Mouse (Mus musculus) hindbrain, embryonic 14.5 days (tissue): ENCODE measurements at regions not wholly inside any gene's neighbourhood (a gene's known extent, or its start where the extent isn't known, plus 50 kb on each side); places are given as distances from the start of the nearest gene placed in this dataset.
A peak's percentile ranks its signal among the peaks of the same experiment; 100 is the strongest.

Source experiments
- ATAC-seq: fragments of 200-750 bp; cut with Nextera tagmentation; 2 replicates; pipeline ENCODE4 v1.8.0; 2017; ENCODE audit warnings: moderate number of reproducible peaks, mild to moderate bottlenecking, moderate TSS enrichment, moderate library complexity; ENCODE audit not compliant: low FRiP score
- DNase-seq: peaks from one replicate; pipeline ENCODE4 v3.0.0-alpha.2; 2015; ENCODE audit warnings: low spot score
- H3K27ac ChIP-seq: fragments of 300-500 bp; sonication (generic); 2 replicates; pipeline ENCODE4 v1.5.1; 2014; ENCODE audit warnings: mild to moderate bottlenecking, moderate library complexity
- H3K27me3 ChIP-seq: fragments of 300-500 bp; sonication (generic); 2 replicates; pipeline ENCODE4 v1.6.1; 2014; ENCODE audit warnings: mild to moderate bottlenecking, low read length, mixed read lengths; ENCODE audit not compliant: control insufficient read depth, insufficient read depth
- H3K36me3 ChIP-seq: fragments of 300-500 bp; sonication (generic); replicated peaks from 2 replicates; pipeline ENCODE4 v1.6.1; 2014; ENCODE audit not compliant: control insufficient read depth, insufficient read depth
- H3K4me1 ChIP-seq: fragments of 300-500 bp; sonication (generic); replicated peaks from 2 replicates; pipeline ENCODE4 v1.6.1; 2014; ENCODE audit warnings: antibody characterized with exemption, low read length, mixed read lengths; ENCODE audit not compliant: control insufficient read depth, insufficient read depth
- H3K4me2 ChIP-seq: fragments of 300-500 bp; sonication (generic); replicated peaks from 2 replicates; pipeline ENCODE4 v1.6.1; 2014; ENCODE audit warnings: mild to moderate bottlenecking, moderate library complexity
- H3K4me3 ChIP-seq: fragments of 300-500 bp; sonication (generic); replicated peaks from 2 replicates; pipeline ENCODE4 v1.5.1; 2014; ENCODE audit warnings: mild to moderate bottlenecking, low read length
- H3K9ac ChIP-seq: fragments of 300-500 bp; sonication (generic); 2 replicates; pipeline ENCODE4 v1.6.1; 2014
- H3K9me3 ChIP-seq: fragments of 300-500 bp; sonication (generic); 2 replicates; pipeline ENCODE4 v1.6.1; 2016; ENCODE audit warnings: low read length; ENCODE audit not compliant: control insufficient read depth
- WGBS: fragments of 180-500 bp; shearing (Covaris S2); extraction: QIAGEN DNeasy Blood & Tissue Kit; methylation state at CpG from one replicate; pipeline ENCODE4 v1.1.7; 2014; 5-methylcytosine and 5-hydroxymethylcytosine counted together

GRCm38 (mm10) chr8:86342016-86342684 lies 238.3 kb downstream of the Abcc12 start:
- Histone ChIP-seq H3K27me3 (no peaks in the 10 kb centered on the region), H3K36me3 (no peaks in the 10 kb centered on the region), H3K27ac (peak overlapping the region; percentile 49; the same call in 1 of the 2 replicates), H3K4me1 (peaks cover 25% of the 10 kb centered on the region), H3K9ac (no peak overlapping the region), H3K4me3 (no peak overlapping the region), H3K9me3 (no peaks in the 10 kb centered on the region), H3K4me2 (no peak overlapping the region)
- ATAC-seq: no peak
- 62% methylated on average over 8 of the region's 8 CpGs for WGBS
- DNase-seq: no peak

GRCm38 (mm10) chr8:86338574-86339264 lies 241.8 kb downstream of the Abcc12 start:
- Histone ChIP-seq H3K27me3 (no peaks in the 10 kb centered on the region), H3K4me1 (peaks cover 27% of the 10 kb centered on the region), H3K4me3 (no peak overlapping the region), H3K9me3 (no peaks in the 10 kb centered on the region), H3K4me2 (no peak overlapping the region), H3K36me3 (no peaks in the 10 kb centered on the region), H3K27ac (peak overlapping the region; percentile 57), H3K9ac (no peak overlapping the region)
- WGBS: 69% methylated on average over 18 of the region's 18 CpGs
- no peak for DNase-seq
- no peak for ATAC-seq

- no peak for ATAC-seq
- no peak for DNase-seq
- Histone ChIP-seq H3K27ac (no peak overlapping the region), H3K9ac (no peak overlapping the region), H3K4me3 (no peak overlapping the region), H3K9me3 (no peaks in the 10 kb centered on the region), H3K4me2 (no peak overlapping the region), H3K4me1 (peaks cover 18% of the 10 kb centered on the region), H3K27me3 (no peaks in the 10 kb centered on the region), H3K36me3 (no peaks in the 10 kb centered on the region)
- 68% methylated on average over 6 of the region's 6 CpGs for WGBS
These were observed 249.1 kb downstream of the Abcc12 start for GRCm38 (mm10) chr8:86331383-86331782.

- Histone ChIP-seq H3K4me3 (no peak overlapping the region), H3K4me1 (peaks cover 26% of the 10 kb centered on the region), H3K27me3 (no peaks in the 10 kb centered on the region), H3K4me2 (no peak overlapping the region), H3K9me3 (no peaks in the 10 kb centered on the region), H3K9ac (no peak overlapping the region), H3K36me3 (no peaks in the 10 kb centered on the region), H3K27ac (peak overlapping the region; percentile 6; the same call in 1 of the 2 replicates)
- ATAC-seq (peak; percentile 51; the same call in 1 of the 2 replicates), DNase-seq (no peak)
- 16% methylated on average over 7 of the region's 7 CpGs for WGBS
These were observed 251.9 kb downstream of the Abcc12 start for GRCm38 (mm10) chr8:86328626-86329025.

GRCm38 (mm10) chr8:86327982-86328381 lies 252.5 kb downstream of the Abcc12 start:
- Histone ChIP-seq H3K4me3 (no peak overlapping the region), H3K36me3 (no peaks in the 10 kb centered on the region), H3K27me3 (no peaks in the 10 kb centered on the region), H3K4me2 (no peak overlapping the region), H3K9me3 (no peaks in the 10 kb centered on the region), H3K27ac (peak overlapping the region; percentile 20; the same call in 1 of the 2 replicates), H3K4me1 (peaks cover 25% of the 10 kb centered on the region), H3K9ac (no peak overlapping the region)
- ATAC-seq (no peak), DNase-seq (no peak)
- 56% methylated on average over 3 of the region's 3 CpGs for WGBS

GRCm38 (mm10) chr8:86325040-86325439 lies 255.4 kb downstream of the Abcc12 start:
- peaks cover 22% of the 10 kb centered on the region for H3K4me1 ChIP-seq
- WGBS: 54% methylated on average over 7 of the region's 7 CpGs
- no peak overlapping the region for H3K4me3 ChIP-seq
- ATAC-seq (peak; percentile 25; the same call in 1 of the 2 replicates), DNase-seq (no peak)
- no peaks in the 10 kb centered on the region for H3K36me3 ChIP-seq
- 0 out of 2 replicates have a peak overlapping the region, but pooled peaks have one; percentile 16 for H3K9ac ChIP-seq
- no peaks in the 10 kb centered on the region for H3K9me3 ChIP-seq
- H3K27ac ChIP-seq: peak overlapping the region; percentile 78
- H3K4me2 ChIP-seq: no peak overlapping the region
- no peaks in the 10 kb centered on the region for H3K27me3 ChIP-seq

GRCm38 (mm10) chr8:86324542-86324941 lies 255.9 kb downstream of the Abcc12 start:
- peaks cover 22% of the 10 kb centered on the region for H3K4me1 ChIP-seq
- no peaks in the 10 kb centered on the region for H3K27me3 ChIP-seq
- no peak overlapping the region for H3K9ac ChIP-seq
- no peaks in the 10 kb centered on the region for H3K9me3 ChIP-seq
- no peak for ATAC-seq
- no peak overlapping the region for H3K4me2 ChIP-seq
- H3K36me3 ChIP-seq: no peaks in the 10 kb centered on the region
- no peak for DNase-seq
- 45% methylated on average over 4 of the region's 4 CpGs for WGBS
- H3K4me3 ChIP-seq: no peak overlapping the region
- H3K27ac ChIP-seq: peak overlapping the region; percentile 78

- ATAC-seq (no peak), DNase-seq (no peak)
- Histone ChIP-seq H3K4me2 (no peak overlapping the region), H3K4me1 (peaks cover 17% of the 10 kb centered on the region), H3K27ac (no peak overlapping the region; the same call in 1 of the 2 replicates), H3K9me3 (no peaks in the 10 kb centered on the region), H3K4me3 (no peak overlapping the region), H3K27me3 (no peaks in the 10 kb centered on the region), H3K36me3 (no peaks in the 10 kb centered on the region), H3K9ac (no peak overlapping the region)
- 54% methylated on average over 2 of the region's 2 CpGs for WGBS
These were observed 256.7 kb downstream of the Abcc12 start for GRCm38 (mm10) chr8:86323823-86324222.

- Histone ChIP-seq H3K27ac (0 out of 2 replicates have a peak overlapping the region, but pooled peaks have one; percentile 11), H3K36me3 (no peaks in the 10 kb centered on the region), H3K9ac (no peak overlapping the region), H3K4me2 (no peak overlapping the region), H3K27me3 (no peaks in the 10 kb centered on the region), H3K4me1 (peaks cover 15% of the 10 kb centered on the region), H3K9me3 (no peaks in the 10 kb centered on the region), H3K4me3 (no peak overlapping the region)
- ATAC-seq: no peak
- WGBS: 27% methylated on average over 1 of the region's 1 CpGs
- DNase-seq: no peak
These were observed 258.0 kb downstream of the Abcc12 start for GRCm38 (mm10) chr8:86322494-86322893.
